Comparison of ENCODE assay signal across 12 mouse cellular contexts in the genomic region with DNA sequence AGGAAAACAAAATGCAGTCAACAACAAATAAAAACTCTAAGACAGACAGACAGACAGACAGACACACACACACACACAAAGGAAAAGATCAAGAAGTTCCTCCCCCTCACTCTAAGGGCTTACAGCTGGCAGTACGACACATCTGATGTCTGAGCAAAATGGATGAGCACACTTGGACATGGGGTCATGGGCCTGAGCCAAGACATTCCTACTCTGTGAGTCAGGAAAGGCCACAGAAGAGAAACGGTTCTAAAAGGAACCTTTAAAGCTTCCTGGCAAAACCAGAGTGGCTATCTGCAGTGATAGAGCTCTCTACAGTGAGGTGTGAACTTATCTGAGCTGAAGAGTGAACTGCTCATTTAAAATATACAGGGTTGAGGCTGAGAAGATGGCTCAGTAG. TPM values are rescaled to one million over a fixed set of nuclear protein-coding genes. Genes with fewer than 3 reads are reported as not detected.
DNase-seq lines count a peak whose midpoint lies in the region; ATAC-seq and TF ChIP-seq lines count a peak whose summit lies in the region.
"Had no signal": no experiment of that assay in that cellular context is flagged by ENCODE, and none has a peak within 500 bp of the region (broad histone marks: within the 10 kb centered on the region; RNA-seq: fewer than 3 reads in every experiment).

No protein-coding gene starts in this region.

- no peak overlapping the region for H3K4me2 ChIP-seq in lung, embryonic 14.5 days
- H3K4me2 ChIP-seq in hindbrain, embryonic 13.5 days, result no peak overlapping the region
- no peak overlapping the region for H3K4me2 ChIP-seq in hindbrain, embryonic 11.5 days (replicated peaks; ENCODE audit: low read depth, low read length)
- H3K4me2 ChIP-seq: hindbrain, embryonic 15.5 days; liver, embryonic 15.5 days had no signal

- peak; percentile 83 for ATAC-seq in lung, embryonic 14.5 days (ENCODE audit: insufficient read depth)
- ATAC-seq in hindbrain, embryonic 13.5 days (ENCODE audit: low FRiP score), result no peak
- no peak for ATAC-seq in hindbrain, embryonic 11.5 days (ENCODE audit: low FRiP score)

- 12% methylated on average over 2 of the region's 2 CpGs for WGBS in lung, embryonic 14.5 days
- 45% methylated on average over 2 of the region's 2 CpGs for WGBS in hindbrain, embryonic 13.5 days
- WGBS in hindbrain, embryonic 11.5 days, result 68% methylated on average over 2 of the region's 2 CpGs

- no peaks in the 10 kb centered on the region for H3K9me3 ChIP-seq in lung, embryonic 14.5 days (ENCODE audit: low read depth, low read length)
- no peaks in the 10 kb centered on the region for H3K9me3 ChIP-seq in hindbrain, embryonic 13.5 days
- H3K9me3 ChIP-seq in hindbrain, embryonic 11.5 days (ENCODE audit: control insufficient read depth, low read length), result no peaks in the 10 kb centered on the region
- H3K9me3 ChIP-seq: hindbrain, embryonic 15.5 days; liver, embryonic 15.5 days had no signal

- H3K4me1 ChIP-seq in lung, embryonic 14.5 days (ENCODE audit: insufficient read depth), result no peaks in the 10 kb centered on the region
- no peaks in the 10 kb centered on the region for H3K4me1 ChIP-seq in hindbrain, embryonic 13.5 days (replicated peaks)
- no peaks in the 10 kb centered on the region for H3K4me1 ChIP-seq in hindbrain, embryonic 11.5 days (replicated peaks; ENCODE audit: control insufficient read depth, insufficient read depth, low read length)
- H3K4me1 ChIP-seq: hindbrain, embryonic 15.5 days; liver, embryonic 15.5 days had no signal

- H3K4me3 ChIP-seq in lung, embryonic 14.5 days (ENCODE audit: low read depth, low read length), result no peak overlapping the region
- H3K4me3 ChIP-seq in hindbrain, embryonic 13.5 days, result no peak overlapping the region
- H3K4me3 ChIP-seq in hindbrain, embryonic 11.5 days (ENCODE audit: low read depth, low read length), result no peak overlapping the region
- H3K4me3 ChIP-seq: hindbrain, embryonic 15.5 days; liver, embryonic 15.5 days had no signal

- H3K27me3 ChIP-seq in lung, embryonic 14.5 days (ENCODE audit: insufficient read depth, low read length), result no peaks in the 10 kb centered on the region
- no peaks in the 10 kb centered on the region for H3K27me3 ChIP-seq in hindbrain, embryonic 13.5 days
- H3K27me3 ChIP-seq in hindbrain, embryonic 11.5 days (ENCODE audit: control insufficient read depth, insufficient read depth, low read length), result no peaks in the 10 kb centered on the region
- H3K27me3 ChIP-seq: hindbrain, embryonic 15.5 days; liver, embryonic 15.5 days had no signal

- DNase-seq in 3T3-L1 (ENCODE audit: low read depth, low spot score) (peak; percentile 97), MN1 (ENCODE audit: low spot score) (no peak)
- peak; percentile 86 to 88 for DNase-seq in adrenal gland, postnatal 36 days
- peak; percentile 42 to 69 for DNase-seq in heart, postnatal 14 days
- DNase-seq in lung, embryonic 14.5 days, result peak; percentile 79
- DNase-seq in thymus, postnatal 14 days, result no peak
- DNase-seq in hindbrain, embryonic 11.5 days (ENCODE audit: low spot score), result no peak
- DNase-seq: cerebellum, adult 2 months had no signal

- no peak overlapping the region for H3K9ac ChIP-seq in lung, embryonic 14.5 days
- no peak overlapping the region for H3K9ac ChIP-seq in hindbrain, embryonic 13.5 days
- no peak overlapping the region for H3K9ac ChIP-seq in hindbrain, embryonic 11.5 days (ENCODE audit: low read depth, low read length)
- H3K9ac ChIP-seq: hindbrain, embryonic 15.5 days; liver, embryonic 15.5 days had no signal

- no peaks in the 10 kb centered on the region for H3K36me3 ChIP-seq in lung, embryonic 14.5 days (ENCODE audit: insufficient read depth)
- H3K36me3 ChIP-seq in hindbrain, embryonic 13.5 days, result no peaks in the 10 kb centered on the region
- no peaks in the 10 kb centered on the region for H3K36me3 ChIP-seq in hindbrain, embryonic 11.5 days (ENCODE audit: control insufficient read depth, insufficient read depth, low read length)
- H3K36me3 ChIP-seq: hindbrain, embryonic 15.5 days; liver, embryonic 15.5 days had no signal

- H3K27ac ChIP-seq in lung, embryonic 14.5 days (ENCODE audit: low read depth), result no peak overlapping the region
- H3K27ac ChIP-seq in hindbrain, embryonic 13.5 days, result no peak overlapping the region
- no peak overlapping the region for H3K27ac ChIP-seq in hindbrain, embryonic 11.5 days (ENCODE audit: low read depth, low read length)
- H3K27ac ChIP-seq: hindbrain, embryonic 15.5 days; liver, embryonic 15.5 days had no signal

- intact Hi-C loops in heart, postnatal 14 days (cut with DNase I), result no loop called here

- TF ChIP-seq CTCF in lung, embryonic 14.5 days (IDR thresholded peaks at IDR 0.05; ENCODE audit: low read depth), result no peak

RNA-seq across cellular contexts. Expression of a gene that starts 46.0 kb away (rescaled TPM):
- total RNA-seq in adrenal gland, postnatal 36 days (2021), result not detected
- total RNA-seq in heart, postnatal 14 days (2021), result not detected
- 0.31 TPM in 1 of 2 replicates, not detected in the other for polyA plus RNA-seq in lung, embryonic 14.5 days (2014; fragmentation: Nextera tagmentation; extraction: Ambion mirVana)
- polyA plus RNA-seq in hindbrain, embryonic 13.5 days (2015; fragmentation: Nextera tagmentation; extraction: Ambion mirVana), result not detected in 2 replicates
- not detected in 2 replicates for polyA plus RNA-seq in hindbrain, embryonic 11.5 days (2014; fragmentation: Nextera tagmentation; extraction: Ambion mirVana)
- total RNA-seq: ES-E14 had no signal
- polyA plus RNA-seq: liver, embryonic 15.5 days had no signal

Comparison
In these comparisons a context has a peak if more than half of its experiments do, and no peak if none do; other contexts are left out.
1. DNase-seq: peak in 3T3-L1 (single experiment), adrenal gland, postnatal 36 days (2 of 2), heart, postnatal 14 days (2 of 2) and lung, embryonic 14.5 days (single experiment); none in thymus, postnatal 14 days (single experiment), MN1 (single experiment) and hindbrain, embryonic 11.5 days (single experiment).